Mouse (Mus musculus): Measurements from ENCODE around the gene Focad.

Focad gene

DNA sequence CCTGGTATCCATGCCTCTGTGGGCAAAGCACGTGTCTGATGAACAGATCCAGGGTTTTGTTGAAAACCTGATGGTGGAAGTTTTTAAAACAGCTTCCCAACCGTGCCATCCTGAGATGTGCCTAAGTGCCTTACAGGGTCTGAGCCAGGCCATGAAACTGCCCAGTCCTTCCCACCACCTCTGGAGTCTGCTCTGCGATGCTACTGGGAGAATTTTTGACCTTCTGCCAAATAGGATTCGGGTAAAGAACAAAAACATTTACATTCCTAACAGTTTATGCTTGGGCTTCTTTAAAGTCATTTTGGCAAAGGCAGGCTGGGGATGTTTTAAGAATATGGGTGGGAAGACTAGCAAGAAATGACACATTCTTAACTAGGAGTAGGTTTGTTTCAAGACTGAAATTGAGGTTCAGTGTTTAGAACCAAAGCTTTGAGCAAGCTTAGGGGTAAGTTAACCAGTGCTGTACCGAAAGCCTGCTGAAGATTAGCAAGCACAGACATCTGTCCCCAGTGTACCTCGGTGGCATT, 302.6 kb downstream of the Focad start:
- no peak for DNase-seq (ENCODE audit: low read depth)

GRCm38 (mm10) chr4:88400302-88400991, 306.0 kb downstream of the Focad start:
- DNase-seq (ENCODE audit: low read depth) = no peak

GRCm38 (mm10) chr4:88400992-88401313, 306.5 kb downstream of the Focad start:
- no peak for DNase-seq (ENCODE audit: low read depth)

DNA sequence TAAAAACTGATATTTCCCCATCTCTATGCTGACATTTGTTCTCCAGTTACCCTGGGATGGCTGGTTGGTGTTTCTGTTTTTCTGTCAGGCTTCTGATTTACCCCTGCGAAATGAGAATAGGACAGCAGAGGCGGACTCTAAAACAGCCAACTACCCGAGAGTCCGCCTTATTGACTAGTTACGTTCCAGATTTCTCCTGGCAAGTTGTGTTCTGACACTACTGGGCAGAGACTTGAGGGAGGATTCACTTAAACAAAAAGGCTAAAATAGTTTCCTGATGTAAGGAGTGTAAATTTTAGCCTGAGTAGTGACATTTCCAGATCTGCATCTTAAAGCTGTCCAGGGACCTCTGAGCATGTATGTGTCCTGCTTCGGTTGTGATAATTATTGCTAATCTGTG, 308.5 kb downstream of the Focad start:
- DNase-seq (ENCODE audit: low read depth) = no peak

DNA sequence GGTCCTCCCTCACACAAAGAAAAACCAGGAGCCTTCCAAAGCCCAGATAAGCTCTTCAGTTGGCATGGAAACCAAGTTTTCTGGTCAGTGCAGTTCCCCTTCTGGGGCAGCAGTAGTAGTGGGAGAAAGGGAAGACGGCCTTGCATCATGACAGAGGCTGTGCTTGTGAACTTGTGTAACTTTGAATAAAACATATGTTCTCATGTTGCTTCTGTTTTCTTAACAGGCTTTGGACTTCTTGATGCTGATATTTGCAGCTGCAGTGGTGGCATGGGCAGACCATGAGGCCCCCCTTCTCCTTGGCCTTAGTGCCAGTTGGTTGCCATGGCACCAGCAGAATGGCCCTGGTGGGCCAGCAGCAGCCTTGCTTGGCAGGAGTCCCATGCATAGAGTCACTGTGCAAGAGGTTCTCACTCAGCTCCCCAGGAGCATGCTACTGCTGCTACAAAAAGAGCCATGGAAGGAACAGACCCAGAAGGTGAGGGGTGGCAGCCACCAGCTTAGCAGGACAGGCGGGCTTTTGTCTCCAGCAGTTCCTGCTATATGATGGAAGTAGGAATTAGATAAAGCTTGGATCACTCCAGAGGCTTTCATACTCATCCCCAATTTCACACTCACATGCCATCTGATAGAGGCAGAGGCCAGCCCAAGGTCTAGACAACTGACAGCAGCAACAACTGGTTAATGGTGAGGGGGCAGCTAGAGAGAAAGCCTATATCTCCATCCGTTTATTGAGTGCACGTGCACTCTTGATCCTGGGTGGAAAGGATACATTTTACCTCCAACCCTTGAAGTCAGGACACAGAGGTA, 312.7 kb downstream of the Focad start:
- DNase-seq (ENCODE audit: low read depth) = no peak

- no peak for DNase-seq (ENCODE audit: low read depth)
These were observed 314.9 kb downstream of the Focad start for GRCm38 (mm10) chr4:88409279-88409678.

DNA sequence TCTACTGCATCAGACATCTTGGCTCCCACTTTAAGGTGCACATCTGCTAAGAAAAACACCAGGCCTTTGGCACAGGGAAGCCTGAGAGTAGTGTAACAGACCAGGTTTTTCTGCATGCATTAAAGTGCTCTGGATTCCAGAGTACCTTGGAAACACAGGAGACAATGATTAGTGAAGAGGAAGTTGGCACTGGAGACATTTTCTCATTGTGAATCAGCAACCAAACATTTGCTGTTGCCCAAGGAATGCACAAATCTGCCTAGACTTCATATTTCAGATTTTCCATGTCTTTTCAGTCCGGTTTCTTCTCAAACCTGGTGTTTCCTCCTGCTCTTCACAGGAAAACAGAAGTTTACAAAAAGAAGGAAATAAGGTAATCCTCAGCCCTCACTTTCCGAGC, 317.9 kb downstream of the Focad start:
- no peak for DNase-seq (ENCODE audit: low read depth)

DNA sequence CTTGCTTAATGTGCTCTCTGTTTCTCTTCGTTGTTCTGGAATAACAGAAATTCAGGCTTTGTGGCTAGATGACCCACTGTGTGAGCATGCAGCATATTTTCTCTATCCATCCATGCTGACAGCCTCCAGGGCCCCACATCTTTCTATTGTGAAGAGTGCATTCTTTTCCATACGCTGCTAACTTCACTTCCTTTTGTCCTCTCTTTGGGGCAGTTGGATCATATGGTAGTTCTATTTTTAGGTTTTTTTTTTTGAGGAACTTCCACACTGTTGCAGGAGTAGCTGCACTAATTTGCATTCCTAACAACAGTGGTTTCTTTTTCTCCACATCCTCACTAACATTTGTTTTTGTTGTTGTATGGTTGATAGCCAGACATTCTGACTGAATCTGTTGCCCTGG, 320.6 kb downstream of the Focad start:
- DNase-seq (ENCODE audit: low read depth) = no peak

GRCm38 (mm10) chr4:88419378-88419777, 324.9 kb downstream of the Focad start:
- no peak for DNase-seq (ENCODE audit: low read depth)

GRCm38 (mm10) chr4:88424563-88424962, 330.1 kb downstream of the Focad start:
- no peak for DNase-seq (ENCODE audit: low read depth)

- no peak for DNase-seq (ENCODE audit: low read depth)
These were observed 333.3 kb downstream of the Focad start for GRCm38 (mm10) chr4:88427630-88428239.

DNA sequence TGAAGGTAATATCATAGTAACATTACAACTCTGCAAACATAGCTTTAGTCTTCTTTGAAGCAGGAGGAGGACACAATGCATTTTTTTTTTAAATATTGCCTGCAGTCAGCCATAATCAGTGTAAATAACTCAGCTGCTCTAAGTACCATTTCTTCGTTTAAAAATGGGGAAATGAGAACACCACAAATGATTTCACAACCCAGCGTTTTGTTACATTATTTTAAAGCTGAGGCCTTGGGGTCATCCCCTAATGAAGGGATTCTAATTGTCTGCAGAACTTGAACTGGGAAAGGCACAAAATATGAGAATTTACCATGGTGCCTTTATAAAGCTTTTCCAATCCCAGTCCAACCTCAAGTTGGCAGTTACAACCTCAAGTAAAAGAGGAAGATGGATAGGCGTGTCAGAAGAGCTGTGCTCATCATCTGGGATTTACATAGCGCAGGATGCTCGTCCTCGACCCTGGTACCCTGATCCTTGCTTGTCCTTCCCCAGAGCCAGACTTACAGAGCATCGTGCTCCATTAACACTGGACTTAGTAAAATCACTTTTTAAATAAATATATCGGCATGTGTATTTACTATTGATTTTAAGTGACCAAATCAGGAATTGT, 338.1 kb downstream of the Focad start:
- DNase-seq (ENCODE audit: low read depth) = no peak

GRCm38 (mm10) chr4:88436593-88437165, 342.2 kb downstream of the Focad start:
- no peak for DNase-seq (ENCODE audit: low read depth)

GRCm38 (mm10) chr4:88437166-88437565, 342.7 kb downstream of the Focad start:
- no peak for DNase-seq (ENCODE audit: low read depth)

DNA sequence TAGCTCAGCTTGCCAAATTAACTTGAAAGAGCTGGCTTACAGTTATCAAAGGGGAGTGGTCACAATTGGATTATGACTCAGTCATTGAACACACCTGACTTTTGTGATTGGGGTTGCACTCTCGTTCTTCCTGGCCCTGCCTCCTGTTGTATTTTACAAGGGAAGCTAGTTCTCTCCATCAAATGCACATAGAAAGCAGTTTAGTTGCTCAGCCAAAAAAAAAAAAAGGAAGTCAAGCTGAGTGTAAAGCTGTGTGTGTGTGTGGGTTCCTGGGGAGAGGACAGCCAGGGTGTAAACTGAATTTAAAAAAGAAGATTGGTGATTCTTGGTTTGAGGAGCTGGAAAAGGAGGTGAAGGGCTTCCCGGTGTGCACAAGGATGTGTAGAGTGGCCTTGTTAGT, 343.5 kb downstream of the Focad start:
- no peak for DNase-seq (ENCODE audit: low read depth)

DNA sequence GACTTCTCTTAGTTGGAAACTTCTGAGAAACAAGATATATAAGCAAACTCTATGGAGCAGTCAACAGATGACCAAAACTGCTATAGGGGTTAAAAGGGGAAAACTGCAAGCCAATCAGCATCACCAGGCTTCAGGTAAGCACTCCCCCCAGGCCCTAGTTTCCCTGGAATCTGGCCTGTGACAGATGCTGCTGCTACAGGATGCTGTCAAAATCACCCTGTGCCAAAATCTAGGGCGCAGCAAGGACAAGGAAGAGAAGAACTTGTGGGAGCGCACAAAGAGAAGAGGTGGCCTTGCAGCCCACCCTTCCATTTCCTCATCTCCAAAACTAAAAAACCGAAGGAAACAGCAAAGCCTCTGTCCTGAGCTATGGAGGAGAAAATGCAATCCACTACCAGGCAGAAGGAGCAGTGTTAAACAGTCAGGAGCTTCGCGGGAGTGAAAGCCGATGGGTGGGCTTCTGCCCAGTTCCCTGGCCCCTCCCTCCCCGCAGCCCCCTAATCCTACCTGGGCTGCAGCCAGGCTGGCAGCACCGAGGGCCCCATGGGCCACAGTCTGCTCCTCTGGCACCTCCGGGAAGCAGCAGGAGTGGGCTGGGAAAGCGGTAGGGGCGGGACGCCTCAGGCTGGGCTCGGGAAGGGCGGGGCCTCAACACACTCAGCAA, 344.0 kb downstream of the Focad start, which contains the start of gene Hacd4:
Gene Hacd4 (minus strand): TSS at position 603 of the 664 bp plus-strand sequence.
- no peak for DNase-seq (ENCODE audit: low read depth)

DNA sequence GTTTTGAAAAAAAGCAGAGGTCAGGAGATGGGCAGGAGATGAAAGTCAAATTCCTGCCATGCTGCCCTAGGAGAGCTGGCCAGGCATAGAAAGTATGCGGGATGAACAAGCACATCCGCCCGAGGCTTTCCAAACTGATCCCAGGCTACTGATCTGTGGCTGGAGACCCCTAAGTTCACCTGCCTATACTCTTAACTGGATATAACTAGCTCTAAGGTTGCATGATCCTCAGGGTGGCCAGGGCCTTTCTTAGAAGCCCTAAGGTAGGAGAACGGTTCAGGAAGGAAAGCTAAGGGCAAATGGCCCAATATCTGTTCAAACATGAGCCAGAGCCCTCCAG, 344.5 kb downstream of the Focad start:
- DNase-seq (ENCODE audit: low read depth) = no peak

- DNase-seq (ENCODE audit: low read depth) = no peak
These were observed 345.3 kb downstream of the Focad start for GRCm38 (mm10) chr4:88439669-88440123.

DNA sequence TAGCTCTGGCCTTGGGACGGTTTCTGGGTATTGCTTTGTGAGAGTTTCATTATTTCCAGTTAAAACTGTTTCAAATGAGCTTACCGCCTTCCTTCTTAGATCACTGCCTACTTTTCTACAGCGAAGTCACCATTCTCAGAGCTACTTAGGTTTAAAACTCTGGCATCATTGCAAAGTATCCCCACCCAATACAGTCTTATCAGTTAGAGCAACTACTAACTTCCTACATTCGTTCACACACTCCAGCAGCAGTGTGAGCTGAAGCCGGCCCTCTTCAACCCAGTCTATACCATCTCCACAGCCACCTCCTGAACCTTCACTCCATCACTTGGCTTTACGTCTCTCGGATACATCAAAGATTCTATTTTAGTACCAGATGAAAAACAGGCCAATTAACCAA, 346.4 kb downstream of the Focad start:
- no peak for DNase-seq (ENCODE audit: low read depth)

DNA sequence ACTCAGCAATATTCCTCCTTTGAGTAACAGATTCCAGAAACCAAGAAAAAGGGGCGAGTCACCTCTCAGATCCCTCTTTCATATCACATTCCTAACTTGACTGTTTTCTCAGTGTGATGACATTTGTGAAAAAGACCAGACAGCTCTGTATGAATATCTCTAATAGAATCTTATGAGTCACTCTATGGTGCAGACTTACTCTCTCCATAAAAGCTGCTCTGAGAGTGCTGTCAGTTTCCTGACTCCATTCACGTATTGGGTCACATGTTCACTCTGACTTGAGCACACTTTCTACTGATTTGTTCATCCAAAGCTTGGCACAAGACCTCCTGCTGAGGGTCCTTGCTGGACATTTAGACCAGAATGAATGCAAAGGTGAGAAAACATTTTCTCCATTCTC, 354.5 kb downstream of the Focad start:
- no peak for DNase-seq (ENCODE audit: low read depth)

GRCm38 (mm10) chr4:88450087-88450765, 355.8 kb downstream of the Focad start:
- DNase-seq (ENCODE audit: low read depth) = no peak

Data from naive thymus-derived CD4-positive, alpha-beta T cell, adult 2 months (primary cell).